Comparison of ENCODE assay signal across 8 mouse cellular contexts in the genomic region with DNA sequence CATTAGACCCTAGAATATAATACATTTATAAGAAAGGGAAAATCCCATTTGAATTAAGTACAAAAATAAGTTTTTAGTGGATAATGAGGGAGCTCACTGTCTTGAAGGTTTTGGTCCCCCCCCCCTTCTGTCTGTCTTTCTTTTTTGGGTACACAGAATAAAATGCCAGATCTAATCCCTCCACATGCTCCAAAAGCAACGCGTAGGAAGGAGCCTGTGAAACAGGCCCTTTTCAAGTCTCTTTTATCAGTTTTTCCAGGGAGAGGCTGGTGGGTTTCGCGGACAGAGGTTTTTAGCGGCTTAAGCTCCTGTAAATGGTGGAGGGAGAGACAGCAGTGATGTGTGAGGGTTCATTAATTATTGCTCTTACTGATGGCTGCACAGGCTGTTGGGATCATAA.
DNase-seq lines count a peak whose midpoint lies in the region; ATAC-seq and TF ChIP-seq lines count a peak whose summit lies in the region.

No protein-coding gene starts in this region.

- no peak for DNase-seq in kidney, postnatal 25 days
- DNase-seq in embryonic facial prominence, embryonic 14.5 days (ENCODE audit: low spot score): no peak
- no peak for DNase-seq in midbrain, embryonic 14.5 days
- no peak for DNase-seq in retina, postnatal 1 day
- DNase-seq in ovary, postnatal 36 days (ENCODE audit: low spot score): no peak
- DNase-seq in thymus, adult 2 months: no peak

- H3K4me3 ChIP-seq in kidney, embryonic 16.5 days (ENCODE audit: low read length): no peak overlapping the region
- no peak overlapping the region for H3K4me3 ChIP-seq in embryonic facial prominence, embryonic 14.5 days (ENCODE audit: low read depth, low read length)
- no peak overlapping the region for H3K4me3 ChIP-seq in forebrain, embryonic 16.5 days (replicated peaks; ENCODE audit: low read length)
- no peak overlapping the region for H3K4me3 ChIP-seq in midbrain, embryonic 14.5 days (replicated peaks; ENCODE audit: low read depth, low read length)
- no peak overlapping the region for H3K4me3 ChIP-seq in thymus, adult 2 months (ENCODE audit: control insufficient read depth, insufficient read depth, low read length)

- no peak for TF ChIP-seq POLR2A in thymus, adult 2 months (IDR thresholded peaks at IDR 0.05; ENCODE audit: control insufficient read depth, extremely low read depth, insufficient read depth, low read length, poor library complexity)

- 0 out of 2 replicates have a peak overlapping the region, but pooled peaks have one; percentile 9 for H3K9ac ChIP-seq in kidney, embryonic 16.5 days (replicated peaks; ENCODE audit: low read length)
- H3K9ac ChIP-seq in embryonic facial prominence, embryonic 14.5 days (ENCODE audit: low read depth, low read length): no peak overlapping the region
- peak overlapping the region; percentile 42; the same call in 1 of the 2 replicates for H3K9ac ChIP-seq in forebrain, embryonic 16.5 days (replicated peaks; ENCODE audit: low read depth, low read length)
- H3K9ac ChIP-seq in midbrain, embryonic 14.5 days (replicated peaks; ENCODE audit: low read length): no peak overlapping the region; the same call in 1 of the 2 replicates

- no peak overlapping the region for H3K27ac ChIP-seq in kidney, embryonic 16.5 days (ENCODE audit: low read length)
- 0 out of 2 replicates have a peak overlapping the region, but pooled peaks have one; percentile 29 for H3K27ac ChIP-seq in embryonic facial prominence, embryonic 14.5 days (replicated peaks; ENCODE audit: low read depth, low read length)
- H3K27ac ChIP-seq in forebrain, embryonic 16.5 days (ENCODE audit: low read length): peak overlapping the region; percentile 91
- H3K27ac ChIP-seq in midbrain, embryonic 14.5 days (replicated peaks; ENCODE audit: low read depth, low read length): peak overlapping the region; percentile 81
- H3K27ac ChIP-seq in thymus, adult 2 months (ENCODE audit: control insufficient read depth, insufficient read depth, low read length): no peak overlapping the region

- H3K36me3 ChIP-seq in kidney, embryonic 16.5 days (ENCODE audit: insufficient read depth, low read length): no peaks in the 10 kb centered on the region
- H3K36me3 ChIP-seq in embryonic facial prominence, embryonic 14.5 days (ENCODE audit: control insufficient read depth, insufficient read depth, low read length): peaks cover 9% of the 10 kb centered on the region; the same call in 1 of the 2 replicates
- H3K36me3 ChIP-seq in forebrain, embryonic 16.5 days (ENCODE audit: control insufficient read depth, insufficient read depth): no peaks in the 10 kb centered on the region
- peaks cover 2% of the 10 kb centered on the region; the same call in 1 of the 2 replicates for H3K36me3 ChIP-seq in midbrain, embryonic 14.5 days (ENCODE audit: control insufficient read depth, insufficient read depth, low read length)
- peaks cover under 1% of the 10 kb centered on the region for H3K36me3 ChIP-seq in thymus, adult 2 months (ENCODE audit: control insufficient read depth, insufficient read depth, low read length)

- ATAC-seq in kidney, embryonic 16.5 days (ENCODE audit: low FRiP score, low TSS enrichment): no peak
- ATAC-seq in embryonic facial prominence, embryonic 14.5 days (ENCODE audit: low read depth): no peak
- no peak; the same call in 1 of the 2 replicates for ATAC-seq in forebrain, embryonic 16.5 days
- ATAC-seq in midbrain, embryonic 14.5 days (ENCODE audit: low FRiP score, low TSS enrichment): peak; percentile 14; the same call in 1 of the 2 replicates

- H3K27me3 ChIP-seq in kidney, embryonic 16.5 days (ENCODE audit: insufficient read depth, low read length): no peaks in the 10 kb centered on the region
- H3K27me3 ChIP-seq in embryonic facial prominence, embryonic 14.5 days (replicated peaks; ENCODE audit: control insufficient read depth, insufficient read depth, low read length): no peaks in the 10 kb centered on the region
- H3K27me3 ChIP-seq in forebrain, embryonic 16.5 days (replicated peaks; ENCODE audit: control insufficient read depth, insufficient read depth, low read length): no peaks in the 10 kb centered on the region
- no peaks in the 10 kb centered on the region for H3K27me3 ChIP-seq in midbrain, embryonic 14.5 days (ENCODE audit: control insufficient read depth, insufficient read depth, low read length)
- H3K27me3 ChIP-seq in thymus, adult 2 months (ENCODE audit: control insufficient read depth, insufficient read depth, low read length): no peaks in the 10 kb centered on the region

- H3K9me3 ChIP-seq in kidney, embryonic 16.5 days (ENCODE audit: low read length): no peaks in the 10 kb centered on the region
- no peaks in the 10 kb centered on the region for H3K9me3 ChIP-seq in embryonic facial prominence, embryonic 14.5 days (ENCODE audit: control insufficient read depth, low read length)
- H3K9me3 ChIP-seq in forebrain, embryonic 16.5 days (ENCODE audit: control insufficient read depth, low read length): 0 out of 2 replicates have a peak, but pooled peaks cover 2% of the 10 kb centered on the region
- no peaks in the 10 kb centered on the region for H3K9me3 ChIP-seq in midbrain, embryonic 14.5 days (ENCODE audit: control insufficient read depth, low read length)

- 45% methylated on average over 5 of the region's 5 CpGs for WGBS in kidney, embryonic 16.5 days
- WGBS in embryonic facial prominence, embryonic 14.5 days: 58% methylated on average over 5 of the region's 5 CpGs
- 8% methylated on average over 5 of the region's 5 CpGs for WGBS in forebrain, embryonic 16.5 days
- WGBS in midbrain, embryonic 14.5 days: 6% methylated on average over 5 of the region's 5 CpGs
- WGBS in thymus, adult 2 months: 96% methylated on average over 5 of the region's 5 CpGs

- H3K4me2 ChIP-seq in kidney, embryonic 16.5 days (replicated peaks; ENCODE audit: low read depth, low read length): no peak overlapping the region
- H3K4me2 ChIP-seq in embryonic facial prominence, embryonic 14.5 days (ENCODE audit: low read depth, low read length): no peak overlapping the region
- H3K4me2 ChIP-seq in forebrain, embryonic 16.5 days (ENCODE audit: low read length): peak overlapping the region; percentile 41
- peak overlapping the region; percentile 2; the same call in 1 of the 2 replicates for H3K4me2 ChIP-seq in midbrain, embryonic 14.5 days (ENCODE audit: low read length)

- no peak for TF ChIP-seq CTCF in thymus, adult 2 months (IDR thresholded peaks at IDR 0.05; ENCODE audit: borderline replicate concordance, control insufficient read depth, extremely low read depth, insufficient read depth, low read length, poor library complexity)

- peaks cover 39% of the 10 kb centered on the region for H3K4me1 ChIP-seq in kidney, embryonic 16.5 days (ENCODE audit: insufficient read depth, low read length)
- peaks cover 8% of the 10 kb centered on the region; the same call in 1 of the 2 replicates for H3K4me1 ChIP-seq in embryonic facial prominence, embryonic 14.5 days (ENCODE audit: control insufficient read depth, insufficient read depth, low read length)
- H3K4me1 ChIP-seq in forebrain, embryonic 16.5 days (replicated peaks; ENCODE audit: control insufficient read depth, insufficient read depth, low read length): peaks cover 46% of the 10 kb centered on the region
- peaks cover 49% of the 10 kb centered on the region for H3K4me1 ChIP-seq in midbrain, embryonic 14.5 days (ENCODE audit: control insufficient read depth, insufficient read depth, low read length)
- 0 out of 2 replicates have a peak, but pooled peaks cover 6% of the 10 kb centered on the region for H3K4me1 ChIP-seq in thymus, adult 2 months (replicated peaks; ENCODE audit: control insufficient read depth, insufficient read depth, low read length)

Comparison
In these comparisons a context has a peak if more than half of its experiments do, and no peak if none do; other contexts are left out.
1. H3K27ac ChIP-seq: peak in embryonic facial prominence, embryonic 14.5 days (single experiment), forebrain, embryonic 16.5 days (single experiment) and midbrain, embryonic 14.5 days (single experiment); none in kidney, embryonic 16.5 days (single experiment) and thymus, adult 2 months (single experiment).
2. H3K4me2 ChIP-seq: peak in forebrain, embryonic 16.5 days (single experiment) and midbrain, embryonic 14.5 days (single experiment); none in kidney, embryonic 16.5 days (single experiment) and embryonic facial prominence, embryonic 14.5 days (single experiment).
3. H3K9ac ChIP-seq: peak in kidney, embryonic 16.5 days (single experiment) and forebrain, embryonic 16.5 days (single experiment); none in embryonic facial prominence, embryonic 14.5 days (single experiment) and midbrain, embryonic 14.5 days (single experiment).